Mouse (Mus musculus): Measurements from ENCODE around the gene Hddc3. TPM values are rescaled to one million over a fixed set of nuclear protein-coding genes. Genes with fewer than 3 reads are reported as not detected.
"Not testable (repeated sequence)": the region's sequence is repeated elsewhere in the genome, so short reads cannot be mapped to it uniquely, and the experiment has no call there.

Hddc3 gene
- polyA plus RNA-seq, 1 experiment from 2014 or later: 25.6 TPM

DNA sequence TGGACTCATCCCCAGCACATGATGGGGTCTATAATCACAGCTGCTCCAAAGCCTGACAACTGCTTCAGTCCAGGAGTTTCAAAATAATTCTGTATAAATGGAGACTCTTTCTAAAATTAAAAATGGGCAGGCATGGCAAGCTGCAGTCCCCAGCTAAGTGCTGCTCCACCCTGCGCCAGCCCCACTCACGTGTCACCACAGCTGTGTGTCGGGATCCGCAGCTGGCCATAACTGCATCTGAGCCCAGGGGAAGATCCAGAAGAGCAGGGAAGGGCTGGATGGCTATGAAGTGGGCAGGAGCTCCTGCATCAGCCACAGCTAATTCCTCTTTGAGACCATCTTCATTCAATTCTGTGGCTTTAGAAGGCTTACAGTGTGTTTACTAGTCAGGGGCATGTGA lies 24.2 kb upstream of the Hddc3 start:
- Histone ChIP-seq H3K27ac (no peak overlapping the region), H3K4me3 (no peak overlapping the region), H3K4me1 (peaks cover 9% of the 10 kb centered on the region), H3K36me3 (peaks cover 68% of the 10 kb centered on the region), H3K27me3 (ENCODE audit: low read depth, poor library complexity, severe bottlenecking) (no peaks in the 10 kb centered on the region), H3K9me3 (replicated peaks) (no peaks in the 10 kb centered on the region)
- no peak for DNase-seq (ENCODE audit: low spot score)
- WGBS: 89% methylated on average over 4 of the region's 4 CpGs

DNA sequence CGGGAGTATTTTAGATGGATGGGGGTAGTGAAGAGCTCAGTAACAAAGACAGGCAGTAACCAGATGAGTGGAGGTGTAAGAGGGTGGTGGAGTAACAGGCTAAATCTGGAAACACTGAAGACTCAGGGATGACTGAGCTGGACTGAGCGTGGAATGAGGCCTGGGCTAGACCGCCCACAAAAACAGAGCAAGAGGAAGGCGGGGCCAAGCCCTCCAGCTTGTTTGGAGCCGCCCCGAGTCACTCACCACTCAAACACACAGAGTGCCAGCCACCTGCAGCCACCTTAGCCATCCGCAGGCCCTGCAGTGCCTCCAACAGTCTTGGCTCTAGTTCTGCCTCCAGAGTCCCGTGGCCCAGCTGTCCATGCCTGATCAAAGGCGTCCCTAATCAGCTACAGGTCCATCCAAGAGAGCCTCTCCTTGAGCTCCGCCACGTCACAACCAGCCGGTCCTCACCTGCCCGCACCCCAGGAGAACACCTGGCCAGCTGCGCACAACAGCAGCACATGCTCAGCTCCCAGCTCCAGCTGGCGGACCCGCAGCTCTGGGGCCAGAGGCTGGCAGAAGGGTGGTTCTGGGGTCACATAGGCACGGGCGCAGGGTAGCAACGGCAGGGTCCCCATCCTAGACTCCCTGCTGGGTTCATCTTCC lies 22.9 kb upstream of the Hddc3 start:
- Histone ChIP-seq H3K9me3 (replicated peaks) (no peaks in the 10 kb centered on the region), H3K27ac (no peak overlapping the region), H3K4me3 (no peak overlapping the region), H3K4me1 (peaks cover 10% of the 10 kb centered on the region), H3K27me3 (ENCODE audit: low read depth, poor library complexity, severe bottlenecking) (no peaks in the 10 kb centered on the region), H3K36me3 (peaks cover 56% of the 10 kb centered on the region)
- no peak for DNase-seq (ENCODE audit: low spot score)
- WGBS: 80% methylated on average over 19 of the region's 19 CpGs

GRCm38 (mm10) chr7:80323336-80323735 lies 19.6 kb upstream of the Hddc3 start:
- Histone ChIP-seq H3K27ac (peak overlapping the region; percentile 84), H3K9me3 (replicated peaks) (no peaks in the 10 kb centered on the region), H3K27me3 (ENCODE audit: low read depth, poor library complexity, severe bottlenecking) (no peaks in the 10 kb centered on the region), H3K4me3 (peak overlapping the region; percentile 70), H3K36me3 (peaks cover 63% of the 10 kb centered on the region), H3K4me1 (peaks cover 16% of the 10 kb centered on the region)
- no peak for DNase-seq (ENCODE audit: low spot score)
- 24% methylated on average over 8 of the region's 8 CpGs for WGBS

DNA sequence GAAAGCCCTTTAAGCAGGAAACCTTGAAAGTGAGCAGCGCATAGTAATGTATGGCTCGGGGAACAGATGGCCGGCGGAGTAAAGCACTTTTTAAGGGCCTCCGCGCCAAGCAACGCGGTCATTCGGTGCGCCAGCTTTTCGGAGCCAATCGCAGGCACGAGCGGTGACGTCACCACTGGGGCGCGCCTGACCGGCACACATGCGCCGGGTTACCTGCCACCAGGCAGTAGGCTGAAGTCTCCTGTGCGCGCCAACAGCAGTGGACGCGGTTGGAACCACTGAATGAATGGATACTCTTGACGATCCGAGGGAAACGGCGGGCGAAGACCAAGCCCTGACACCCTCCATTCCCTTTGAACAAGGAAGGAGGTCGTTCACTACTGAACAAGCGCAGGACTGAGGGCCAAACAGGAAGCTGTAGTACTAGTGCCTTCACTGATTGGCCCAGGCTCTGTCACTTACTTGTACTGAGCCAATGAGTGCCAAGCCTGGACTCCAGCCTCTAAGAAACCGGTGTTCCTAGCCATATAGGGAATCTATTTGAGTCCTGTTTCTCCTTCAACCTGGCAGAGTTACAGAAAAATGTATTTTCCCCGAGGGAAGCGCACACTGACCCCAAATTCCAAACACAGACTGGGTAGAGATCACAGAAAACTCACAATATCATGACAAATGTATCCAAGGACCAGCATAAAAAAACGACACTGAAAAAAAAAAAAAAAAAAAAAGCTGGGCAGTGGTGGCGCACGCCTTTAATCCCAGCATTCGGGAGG lies 18.7 kb upstream of the Hddc3 start, which contains the start of gene Rccd1:
Rccd1 (minus strand) TSS at position 412 of the 773 bp plus-strand sequence.
- Histone ChIP-seq H3K4me1 (peaks cover 16% of the 10 kb centered on the region), H3K27me3 (ENCODE audit: low read depth, poor library complexity, severe bottlenecking) (no peaks in the 10 kb centered on the region), H3K27ac (peak within 1 kb of the TSS; percentile 84), H3K36me3 (peaks cover 63% of the 10 kb centered on the region), H3K4me3 (peak within 1 kb of the TSS; percentile 70), H3K9me3 (replicated peaks) (no peaks in the 10 kb centered on the region)
- DNase-seq (ENCODE audit: low spot score): peak; percentile 96
- WGBS: 3% methylated on average over 38 of the region's 38 CpGs

DNA sequence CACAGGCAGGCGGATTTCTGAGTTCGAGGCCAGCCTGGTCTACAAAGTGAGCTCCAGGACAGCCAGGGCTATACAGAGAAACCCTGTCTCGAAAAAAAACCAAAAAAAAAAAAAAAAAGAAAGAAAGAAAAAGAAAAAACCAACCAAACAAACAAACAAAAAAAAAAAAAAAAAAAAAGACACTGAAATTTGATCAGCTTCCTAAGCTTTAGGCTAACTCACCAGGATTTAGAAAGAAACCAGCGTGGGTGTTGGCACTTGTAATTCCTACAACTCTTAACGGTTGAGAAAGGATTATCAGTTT lies 18.1 kb upstream of the Hddc3 start:
- not testable (repeated sequence) for H3K27me3 ChIP-seq (ENCODE audit: low read depth, poor library complexity, severe bottlenecking); DNase-seq (ENCODE audit: low spot score); H3K9me3 ChIP-seq (replicated peaks); H3K27ac ChIP-seq; H3K4me3 ChIP-seq
- peaks cover 63% of the 10 kb centered on the region for H3K36me3 ChIP-seq
- peaks cover 16% of the 10 kb centered on the region for H3K4me1 ChIP-seq
- WGBS: 58% methylated on average over 5 of the region's 5 CpGs

DNA sequence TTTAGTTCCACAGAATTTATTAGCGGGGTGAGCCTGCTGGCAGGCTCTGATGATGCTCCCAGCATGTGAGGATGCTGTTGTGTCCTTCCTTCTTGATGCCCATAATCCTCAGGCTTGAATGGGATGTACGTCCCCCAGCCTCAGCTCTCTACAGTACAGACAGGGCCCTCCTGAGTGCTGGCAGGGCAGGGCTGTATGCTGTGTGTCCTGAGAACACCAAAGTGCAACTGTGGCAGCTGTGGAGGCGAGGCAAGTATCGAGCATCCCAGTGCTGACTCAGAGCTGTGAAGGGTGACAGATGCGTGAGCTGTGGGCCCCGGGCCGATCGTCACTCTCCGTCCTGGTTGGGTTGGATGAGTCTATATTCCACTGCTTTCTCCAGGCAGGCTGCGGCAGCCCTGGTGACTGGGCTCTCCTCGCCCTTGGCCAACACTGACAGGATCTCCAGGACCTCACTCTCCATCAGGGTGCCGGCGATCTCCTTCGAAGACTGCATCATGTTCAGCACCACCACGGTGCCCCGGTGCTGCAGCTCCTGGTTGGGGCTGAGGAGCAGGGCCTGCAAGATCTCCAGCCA lies 17.5 kb upstream of the Hddc3 start:
- no peaks in the 10 kb centered on the region for H3K9me3 ChIP-seq (replicated peaks)
- H3K36me3 ChIP-seq: peaks cover 63% of the 10 kb centered on the region
- H3K4me3 ChIP-seq: no peak overlapping the region
- no peak for DNase-seq (ENCODE audit: low spot score)
- peaks cover 16% of the 10 kb centered on the region for H3K4me1 ChIP-seq
- H3K27me3 ChIP-seq (ENCODE audit: low read depth, poor library complexity, severe bottlenecking): no peaks in the 10 kb centered on the region
- WGBS: 95% methylated on average over 16 of the region's 16 CpGs
- H3K27ac ChIP-seq: no peak overlapping the region

DNA sequence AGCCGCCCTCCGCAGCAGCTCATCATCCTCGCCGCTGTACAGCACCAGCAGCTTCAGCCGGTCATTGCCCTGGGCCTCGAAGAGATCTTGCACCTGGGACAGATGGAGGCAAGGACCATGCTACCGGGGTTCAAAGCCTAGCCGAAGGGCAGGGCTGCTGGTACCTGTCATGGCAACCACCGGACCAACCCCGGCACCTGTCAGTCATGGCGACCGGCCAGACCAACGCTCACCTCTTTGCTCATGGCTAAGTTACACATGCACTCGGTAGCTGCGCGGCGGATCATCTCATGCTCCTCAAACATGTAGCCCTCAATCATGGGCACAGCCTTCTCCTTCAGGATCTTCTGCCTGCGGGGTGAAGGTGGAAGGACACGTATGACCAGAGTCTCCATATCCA lies 16.8 kb upstream of the Hddc3 start:
- H3K27me3 ChIP-seq (ENCODE audit: low read depth, poor library complexity, severe bottlenecking): no peaks in the 10 kb centered on the region
- no peak overlapping the region for H3K27ac ChIP-seq
- no peak overlapping the region for H3K4me3 ChIP-seq
- no peak for DNase-seq (ENCODE audit: low spot score)
- H3K9me3 ChIP-seq (replicated peaks): no peaks in the 10 kb centered on the region
- H3K36me3 ChIP-seq: peaks cover 63% of the 10 kb centered on the region
- 93% methylated on average over 19 of the region's 19 CpGs for WGBS
- peaks cover 16% of the 10 kb centered on the region for H3K4me1 ChIP-seq

DNA sequence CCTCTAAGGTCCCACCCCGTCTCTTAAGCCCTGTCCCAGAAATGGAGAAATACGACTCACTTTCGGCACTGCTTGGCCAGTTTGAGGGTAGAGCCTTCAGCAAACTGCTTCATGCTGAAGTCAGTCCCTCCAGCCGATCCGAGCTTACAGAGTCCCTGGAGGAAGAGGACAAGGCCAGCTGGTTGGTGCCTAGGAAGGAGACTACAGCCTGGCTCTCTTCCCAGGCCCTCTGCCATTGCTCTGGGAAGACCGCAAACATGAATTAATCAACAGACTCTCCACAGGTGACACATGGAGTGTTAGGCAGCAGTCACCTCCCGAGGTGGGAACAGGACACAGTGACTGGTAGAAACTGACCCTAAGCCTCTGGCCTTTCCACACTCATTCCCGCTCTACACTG lies 12.6 kb upstream of the Hddc3 start:
- WGBS: 90% methylated on average over 8 of the region's 8 CpGs
- no peak for DNase-seq (ENCODE audit: low spot score)
- no peaks in the 10 kb centered on the region for H3K27me3 ChIP-seq (ENCODE audit: low read depth, poor library complexity, severe bottlenecking)
- no peak overlapping the region for H3K4me3 ChIP-seq
- peaks cover 100% of the 10 kb centered on the region for H3K36me3 ChIP-seq
- 0 out of 2 replicates have a peak, but pooled peaks cover 3% of the 10 kb centered on the region for H3K4me1 ChIP-seq
- H3K9me3 ChIP-seq (replicated peaks): no peaks in the 10 kb centered on the region
- H3K27ac ChIP-seq: no peak overlapping the region

- no peaks in the 10 kb centered on the region for H3K27me3 ChIP-seq (ENCODE audit: low read depth, poor library complexity, severe bottlenecking)
- DNase-seq (ENCODE audit: low spot score): no peak
- no peak overlapping the region for H3K4me3 ChIP-seq
- peaks cover 100% of the 10 kb centered on the region for H3K36me3 ChIP-seq
- whole genome bisulfite sequencing: 96% methylated on average over 19 of the region's 19 CpGs
- no peaks in the 10 kb centered on the region for H3K9me3 ChIP-seq (replicated peaks)
- H3K27ac ChIP-seq: no peak overlapping the region
- no peaks in the 10 kb centered on the region for H3K4me1 ChIP-seq
These were observed 11.5 kb upstream of the Hddc3 start for GRCm38 (mm10) chr7:80331433-80331832.

DNA sequence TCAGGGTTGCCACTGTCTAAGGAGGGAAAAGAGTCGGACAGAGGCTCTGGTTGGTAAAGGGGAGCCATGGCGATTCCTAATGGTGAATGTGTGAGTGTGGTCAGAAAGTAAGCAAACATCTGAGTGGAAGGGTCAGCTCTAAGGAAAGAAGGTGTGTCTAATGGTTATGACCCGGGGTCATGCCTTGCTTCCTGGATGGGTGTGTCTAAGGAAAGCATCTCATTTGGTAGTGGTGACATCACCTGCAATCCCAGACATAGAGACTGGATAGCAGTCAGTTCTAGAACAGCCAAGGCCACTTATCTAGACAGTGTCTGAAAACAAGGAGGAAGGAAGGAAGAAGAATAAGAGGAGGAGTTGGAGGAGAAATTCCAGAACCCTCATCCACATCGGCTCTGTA lies 8.1 kb upstream of the Hddc3 start:
- Histone ChIP-seq H3K36me3 (peaks cover 82% of the 10 kb centered on the region), H3K27ac (no peak overlapping the region), H3K9me3 (replicated peaks) (no peaks in the 10 kb centered on the region), H3K4me1 (peaks cover 11% of the 10 kb centered on the region), H3K4me3 (no peak overlapping the region), H3K27me3 (ENCODE audit: low read depth, poor library complexity, severe bottlenecking) (no peaks in the 10 kb centered on the region)
- DNase-seq (ENCODE audit: low spot score): no peak
- 89% methylated on average over 4 of the region's 4 CpGs for WGBS

DNA sequence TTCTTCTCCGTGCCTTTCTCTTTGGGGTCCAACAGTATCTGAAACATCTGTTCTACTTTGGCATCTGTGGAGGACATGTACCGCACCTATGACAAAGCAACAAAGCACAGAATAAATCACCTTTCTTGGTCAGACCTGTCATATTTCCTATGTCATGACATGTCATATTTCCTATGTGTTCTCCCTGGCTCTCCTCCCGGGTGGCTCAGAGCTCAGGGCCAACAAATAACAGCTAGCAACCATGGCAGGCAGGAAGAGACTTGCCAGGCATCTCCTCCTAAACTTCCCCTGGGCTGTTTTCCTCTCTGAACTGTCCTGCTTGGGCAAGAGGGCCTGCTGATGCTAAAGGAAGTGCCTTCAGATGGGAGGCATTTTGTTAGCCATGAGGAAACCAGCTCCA lies 6.0 kb upstream of the Hddc3 start:
- H3K27me3 ChIP-seq (ENCODE audit: low read depth, poor library complexity, severe bottlenecking): peaks cover 3% of the 10 kb centered on the region; the same call in 1 of the 2 replicates
- DNase-seq (ENCODE audit: low spot score): no peak
- H3K4me1 ChIP-seq: peaks cover 25% of the 10 kb centered on the region
- peaks cover 61% of the 10 kb centered on the region for H3K36me3 ChIP-seq
- H3K27ac ChIP-seq: no peak overlapping the region
- no peak overlapping the region for H3K4me3 ChIP-seq
- no peaks in the 10 kb centered on the region for H3K9me3 ChIP-seq (replicated peaks)
- WGBS: 93% methylated on average over 3 of the region's 3 CpGs

- Histone ChIP-seq H3K27ac (peak overlapping the region; percentile 82), H3K9me3 (replicated peaks) (no peaks in the 10 kb centered on the region), H3K27me3 (ENCODE audit: low read depth, poor library complexity, severe bottlenecking) (peaks cover 7% of the 10 kb centered on the region; the same call in 1 of the 2 replicates), H3K4me3 (peak overlapping the region; percentile 71), H3K36me3 (peaks cover 37% of the 10 kb centered on the region), H3K4me1 (peaks cover 42% of the 10 kb centered on the region)
- WGBS: 12% methylated on average over 17 of the region's 17 CpGs
- DNase-seq (ENCODE audit: low spot score): peak; percentile 59
These were observed 3.5 kb upstream of the Hddc3 start for GRCm38 (mm10) chr7:80339371-80339770.

All from limb, embryonic 10.5 days (tissue).